In the genomic region with DNA sequence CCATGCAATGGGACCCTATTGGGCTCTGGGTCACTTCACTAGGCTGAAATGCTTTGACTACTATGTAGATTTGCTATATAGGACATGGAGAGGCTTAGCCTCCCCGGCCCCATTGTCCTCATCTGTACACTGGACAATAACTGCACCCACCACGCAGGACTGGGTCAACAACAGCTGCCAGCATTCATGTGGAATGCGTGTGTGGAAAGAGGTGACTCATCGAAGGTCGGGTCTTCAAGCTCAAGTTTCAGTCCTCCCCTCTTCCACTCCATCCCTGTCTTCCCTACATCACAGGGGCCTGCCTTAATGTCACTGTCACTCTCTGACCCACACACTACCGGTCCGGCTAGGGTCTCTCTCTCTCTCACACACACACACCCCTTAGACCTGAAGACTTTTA, we compare ENCODE assay signal across 33 mouse cellular contexts. TPM values are rescaled to one million over a fixed set of nuclear protein-coding genes. Genes with fewer than 3 reads are reported as not detected.
A peak's percentile ranks its signal among the peaks of the same experiment; 100 is the strongest.
DNase-seq lines count a peak whose midpoint lies in the region; ATAC-seq and TF ChIP-seq lines count a peak whose summit lies in the region.
"Had no signal": no experiment of that assay in that cellular context is flagged by ENCODE, and none has a peak within 500 bp of the region (broad histone marks: within the 10 kb centered on the region; RNA-seq: fewer than 3 reads in every experiment).

No protein-coding gene starts in this region.

- no peak overlapping the region for H3K27ac ChIP-seq in limb, embryonic 14.5 days (replicated peaks; ENCODE audit: low read depth, low read length)
- H3K27ac ChIP-seq in limb, embryonic 10.5 days, result no peak overlapping the region
- no peak overlapping the region for H3K27ac ChIP-seq in hindbrain, postnatal 0 days
- H3K27ac ChIP-seq in layer of hippocampus, adult 2 months, result no peak overlapping the region
- H3K27ac ChIP-seq: forebrain, embryonic 10.5 days; heart, adult 2 months; hindbrain, embryonic 13.5 days; limb, embryonic 13.5 days; liver, embryonic 13.5 days; midbrain, embryonic 15.5 days; neural tube, embryonic 13.5 days; stomach, embryonic 15.5 days had no signal

- no peak overlapping the region for H3K4me3 ChIP-seq in limb, embryonic 14.5 days (replicated peaks; ENCODE audit: low read length)
- no peak overlapping the region for H3K4me3 ChIP-seq in limb, embryonic 10.5 days
- no peak overlapping the region for H3K4me3 ChIP-seq in hindbrain, postnatal 0 days (ENCODE audit: low read length)
- H3K4me3 ChIP-seq in layer of hippocampus, adult 2 months, result no peak overlapping the region
- H3K4me3 ChIP-seq: forebrain, embryonic 10.5 days; heart, adult 2 months; hindbrain, embryonic 13.5 days; limb, embryonic 13.5 days; liver, embryonic 13.5 days; megakaryocyte, embryonic 14.5 days; midbrain, embryonic 15.5 days; neural tube, embryonic 13.5 days; stomach, embryonic 15.5 days had no signal

- no peak for TF ChIP-seq POLR2A in limb, embryonic 14.5 days (IDR thresholded peaks at IDR 0.05; ENCODE audit: borderline replicate concordance, extremely low read depth, insufficient read depth, insufficient read length)

- 53% methylated on average over 6 of the region's 7 CpGs for WGBS in limb, embryonic 14.5 days
- 65% methylated on average over 7 of the region's 7 CpGs for WGBS in limb, embryonic 10.5 days
- 70% methylated on average over 7 of the region's 7 CpGs for WGBS in hindbrain, postnatal 0 days

- no peak overlapping the region for H3K9ac ChIP-seq in limb, embryonic 14.5 days (ENCODE audit: low read depth, low read length, severe bottlenecking)
- H3K9ac ChIP-seq in hindbrain, postnatal 0 days (replicated peaks; ENCODE audit: low read length), result no peak overlapping the region
- H3K9ac ChIP-seq: forebrain, postnatal 0 days; hindbrain, embryonic 13.5 days; limb, embryonic 13.5 days; liver, embryonic 13.5 days; lung, embryonic 14.5 days; midbrain, embryonic 15.5 days; neural tube, embryonic 13.5 days; stomach, embryonic 15.5 days had no signal

- no peaks in the 10 kb centered on the region for H3K27me3 ChIP-seq in limb, embryonic 14.5 days (ENCODE audit: control insufficient read depth, insufficient read depth, low read length)
- H3K27me3 ChIP-seq in limb, embryonic 10.5 days (ENCODE audit: low read depth, poor library complexity, severe bottlenecking), result no peaks in the 10 kb centered on the region
- no peaks in the 10 kb centered on the region for H3K27me3 ChIP-seq in hindbrain, postnatal 0 days (ENCODE audit: insufficient read depth, low read length)
- H3K27me3 ChIP-seq: limb, embryonic 13.5 days; midbrain, embryonic 15.5 days; neural tube, embryonic 13.5 days; Patski; stomach, embryonic 15.5 days had no signal

- no peak for DNase-seq in limb, embryonic 14.5 days (ENCODE audit: low spot score)
- no peak for DNase-seq in limb, embryonic 10.5 days (ENCODE audit: low spot score)
- DNase-seq in 3T3-L1 (ENCODE audit: low read depth, low spot score), result peak; percentile 92
- DNase-seq in Muller cell, postnatal 12 days (ENCODE audit: inconsistent ontology term), result peak; percentile 67
- DNase-seq in adrenal gland, postnatal 25 days, result peak; percentile 34
- DNase-seq in hindbrain, postnatal 0 days (ENCODE audit: low spot score), result no peak
- DNase-seq in layer of hippocampus, adult 2 months (ENCODE audit: low spot score in 2 of 2), result no peak
- DNase-seq: cerebellum, adult 11-12 months; cerebellum, postnatal 14 days; forebrain, postnatal 0 days; gastrocnemius, postnatal 36 days; heart, adult 2 months; heart, postnatal 36 days; kidney, postnatal 36 days; liver, embryonic 13.5 days; lung, embryonic 14.5 days; lung, postnatal 36 days; right cerebral cortex, adult 18-20 months; right cerebral cortex, postnatal 4 days had no signal

- peak; percentile 51; the same call in 1 of the 2 replicates for ATAC-seq in limb, embryonic 14.5 days (ENCODE audit: low FRiP score, low read depth)
- ATAC-seq in hindbrain, postnatal 0 days, result no peak
- ATAC-seq: forebrain, postnatal 0 days; intestine, embryonic 16.5 days; midbrain, embryonic 15.5 days; Patski had no signal

- peaks cover 11% of the 10 kb centered on the region for H3K4me1 ChIP-seq in limb, embryonic 14.5 days (ENCODE audit: control insufficient read depth, insufficient read depth, low read length)
- H3K4me1 ChIP-seq in limb, embryonic 10.5 days, result peaks cover 19% of the 10 kb centered on the region; the same call in 1 of the 2 replicates
- no peaks in the 10 kb centered on the region for H3K4me1 ChIP-seq in hindbrain, postnatal 0 days (ENCODE audit: insufficient read depth, low read length)
- H3K4me1 ChIP-seq: hindbrain, embryonic 13.5 days; midbrain, embryonic 15.5 days; neural tube, embryonic 13.5 days had no signal

- H3K36me3 ChIP-seq in limb, embryonic 14.5 days (ENCODE audit: control insufficient read depth, insufficient read depth, low read length), result no peaks in the 10 kb centered on the region
- no peaks in the 10 kb centered on the region for H3K36me3 ChIP-seq in limb, embryonic 10.5 days
- no peaks in the 10 kb centered on the region for H3K36me3 ChIP-seq in hindbrain, postnatal 0 days (ENCODE audit: insufficient read depth, low read length)
- H3K36me3 ChIP-seq: forebrain, embryonic 10.5 days; hindbrain, embryonic 13.5 days; limb, embryonic 13.5 days; liver, embryonic 13.5 days; midbrain, embryonic 15.5 days; neural tube, embryonic 13.5 days; stomach, embryonic 15.5 days had no signal

- no peak overlapping the region for H3K4me2 ChIP-seq in limb, embryonic 14.5 days (replicated peaks; ENCODE audit: low read depth, low read length, severe bottlenecking)
- H3K4me2 ChIP-seq in hindbrain, postnatal 0 days (ENCODE audit: low read depth, low read length), result no peak overlapping the region
- H3K4me2 ChIP-seq: hindbrain, embryonic 13.5 days; limb, embryonic 13.5 days; liver, embryonic 13.5 days; lung, embryonic 14.5 days; midbrain, embryonic 15.5 days; neural tube, embryonic 13.5 days; stomach, embryonic 15.5 days had no signal

- TF ChIP-seq CTCF in hindbrain, postnatal 0 days (IDR thresholded peaks at IDR 0.05; ENCODE audit: low read depth), result no peak
- TF ChIP-seq CTCF in layer of hippocampus, adult 2 months (conservative IDR thresholded peaks at IDR 0.05), result no peak

- H3K9me3 ChIP-seq in limb, embryonic 14.5 days (ENCODE audit: control insufficient read depth, low read length), result no peaks in the 10 kb centered on the region
- no peaks in the 10 kb centered on the region for H3K9me3 ChIP-seq in limb, embryonic 10.5 days (replicated peaks)
- H3K9me3 ChIP-seq in hindbrain, postnatal 0 days (ENCODE audit: low read length), result no peaks in the 10 kb centered on the region
- H3K9me3 ChIP-seq: forebrain, embryonic 10.5 days; hindbrain, embryonic 13.5 days; limb, embryonic 13.5 days; liver, embryonic 13.5 days; megakaryocyte, embryonic 14.5 days; midbrain, embryonic 15.5 days; neural tube, embryonic 13.5 days; stomach, embryonic 15.5 days had no signal

RNA-seq across cellular contexts. Expression of gene Socs1, which starts 9.0 kb away (rescaled TPM):
- polyA plus RNA-seq in limb, embryonic 14.5 days (2012; rRNA removed), result 13.8 and 18.5 TPM in 2 replicates
- polyA plus RNA-seq in limb, embryonic 14.5 days (2014; fragmentation: Nextera tagmentation; extraction: Ambion mirVana), result 16.6 and 17.8 TPM in 2 replicates
- polyA plus RNA-seq in limb, embryonic 10.5 days (2016; fragmentation: Nextera tagmentation; extraction: Ambion mirVana), result 3.5 and 4.6 TPM in 2 replicates
- total RNA-seq in adrenal gland, postnatal 25 days (2021), result 2.8 and 2.9 TPM in 2 replicates
- total RNA-seq in hindbrain, postnatal 0 days (2014; rRNA removed), result 5.8 and 6.8 TPM in 2 replicates
- polyA plus RNA-seq in hindbrain, postnatal 0 days (2015; fragmentation: Nextera tagmentation; extraction: Ambion mirVana), result 4.4 and 4.8 TPM in 2 replicates
- under 1 TPM; 0.59 to 0.97 TPM for total RNA-seq in layer of hippocampus, adult 2 months (2021)

RNA-seq across cellular contexts. Expression of gene Tnp2, which starts 12.1 kb away (rescaled TPM):
- polyA plus RNA-seq in limb, embryonic 14.5 days (2012; rRNA removed), result not detected in 2 replicates
- polyA plus RNA-seq in limb, embryonic 14.5 days (2014; fragmentation: Nextera tagmentation; extraction: Ambion mirVana), result not detected in 2 replicates
- polyA plus RNA-seq in limb, embryonic 10.5 days (2016; fragmentation: Nextera tagmentation; extraction: Ambion mirVana), result not detected in 2 replicates
- total RNA-seq in adrenal gland, postnatal 25 days (2021), result not detected in 2 replicates
- total RNA-seq in hindbrain, postnatal 0 days (2014; rRNA removed), result not detected in 2 replicates
- not detected in 2 replicates for polyA plus RNA-seq in hindbrain, postnatal 0 days (2015; fragmentation: Nextera tagmentation; extraction: Ambion mirVana)
- not detected for total RNA-seq in layer of hippocampus, adult 2 months (2021)
- total RNA-seq: forebrain, postnatal 0 days; heart, adult 2 months; heart, postnatal 36 days; layer of hippocampus, postnatal 10 days; left cerebral cortex, postnatal 10 days had no signal
- polyA plus RNA-seq: embryonic facial prominence, embryonic 11.5 days; forebrain, embryonic 10.5 days; forebrain, postnatal 0 days; heart, embryonic 14.5 days; hindbrain, embryonic 13.5 days; intestine, embryonic 16.5 days; kidney, embryonic 14.5 days; limb, embryonic 13.5 days; liver, embryonic 13.5 days; lung, embryonic 14.5 days; midbrain, embryonic 15.5 days; neural tube, embryonic 13.5 days; Patski; stomach, embryonic 15.5 days had no signal

RNA-seq across cellular contexts. Expression of gene Prm3, which starts 14.4 kb away (rescaled TPM):
- not detected in 2 replicates for polyA plus RNA-seq in limb, embryonic 14.5 days (2012; rRNA removed)
- not detected in 2 replicates for polyA plus RNA-seq in limb, embryonic 14.5 days (2014; fragmentation: Nextera tagmentation; extraction: Ambion mirVana)
- not detected in 2 replicates for polyA plus RNA-seq in limb, embryonic 10.5 days (2016; fragmentation: Nextera tagmentation; extraction: Ambion mirVana)
- not detected in 2 replicates for total RNA-seq in adrenal gland, postnatal 25 days (2021)
- total RNA-seq in hindbrain, postnatal 0 days (2014; rRNA removed), result not detected in 2 replicates
- not detected in 2 replicates for polyA plus RNA-seq in hindbrain, postnatal 0 days (2015; fragmentation: Nextera tagmentation; extraction: Ambion mirVana)
- not detected for total RNA-seq in layer of hippocampus, adult 2 months (2021)
- total RNA-seq: forebrain, postnatal 0 days; gastrocnemius, postnatal 36 days; heart, adult 2 months; heart, postnatal 36 days; layer of hippocampus, postnatal 10 days; left cerebral cortex, postnatal 10 days had no signal
- polyA plus RNA-seq: embryonic facial prominence, embryonic 11.5 days; forebrain, embryonic 10.5 days; forebrain, postnatal 0 days; heart, embryonic 14.5 days; hindbrain, embryonic 13.5 days; intestine, embryonic 16.5 days; kidney, embryonic 14.5 days; limb, embryonic 13.5 days; liver, embryonic 13.5 days; lung, embryonic 14.5 days; midbrain, embryonic 15.5 days; neural tube, embryonic 13.5 days; Patski; stomach, embryonic 15.5 days had no signal

RNA-seq across cellular contexts. Expression of gene Prm2, which starts 19.6 kb away (rescaled TPM):
- not detected in 2 replicates for polyA plus RNA-seq in limb, embryonic 14.5 days (2012; rRNA removed)
- not detected in 2 replicates for polyA plus RNA-seq in limb, embryonic 14.5 days (2014; fragmentation: Nextera tagmentation; extraction: Ambion mirVana)
- polyA plus RNA-seq in limb, embryonic 10.5 days (2016; fragmentation: Nextera tagmentation; extraction: Ambion mirVana), result not detected in 2 replicates
- total RNA-seq in adrenal gland, postnatal 25 days (2021), result not detected in 2 replicates
- total RNA-seq in hindbrain, postnatal 0 days (2014; rRNA removed), result not detected in 2 replicates
- polyA plus RNA-seq in hindbrain, postnatal 0 days (2015; fragmentation: Nextera tagmentation; extraction: Ambion mirVana), result not detected in 2 replicates
- total RNA-seq in layer of hippocampus, adult 2 months (2021), result not detected
- total RNA-seq: forebrain, postnatal 0 days; gastrocnemius, postnatal 36 days; heart, adult 2 months; heart, postnatal 36 days; layer of hippocampus, postnatal 10 days; left cerebral cortex, postnatal 10 days had no signal
- polyA plus RNA-seq: embryonic facial prominence, embryonic 11.5 days; forebrain, embryonic 10.5 days; forebrain, postnatal 0 days; heart, embryonic 14.5 days; hindbrain, embryonic 13.5 days; intestine, embryonic 16.5 days; kidney, embryonic 14.5 days; limb, embryonic 13.5 days; liver, embryonic 13.5 days; lung, embryonic 14.5 days; midbrain, embryonic 15.5 days; neural tube, embryonic 13.5 days; Patski; stomach, embryonic 15.5 days had no signal

RNA-seq across cellular contexts. Expression of gene Prm1, which starts 29.3 kb away (rescaled TPM):
- polyA plus RNA-seq in limb, embryonic 14.5 days (2012; rRNA removed), result not detected in 2 replicates
- not detected in 2 replicates for polyA plus RNA-seq in limb, embryonic 14.5 days (2014; fragmentation: Nextera tagmentation; extraction: Ambion mirVana)
- polyA plus RNA-seq in limb, embryonic 10.5 days (2016; fragmentation: Nextera tagmentation; extraction: Ambion mirVana), result not detected in 2 replicates
- not detected in 2 replicates for total RNA-seq in adrenal gland, postnatal 25 days (2021)
- not detected in 2 replicates for total RNA-seq in hindbrain, postnatal 0 days (2014; rRNA removed)
- 0.70 TPM in 1 of 2 replicates, not detected in the other for polyA plus RNA-seq in hindbrain, postnatal 0 days (2015; fragmentation: Nextera tagmentation; extraction: Ambion mirVana)
- not detected for total RNA-seq in layer of hippocampus, adult 2 months (2021)
- total RNA-seq: forebrain, postnatal 0 days; gastrocnemius, postnatal 36 days; heart, adult 2 months; heart, postnatal 36 days; layer of hippocampus, postnatal 10 days; left cerebral cortex, postnatal 10 days had no signal
- polyA plus RNA-seq: embryonic facial prominence, embryonic 11.5 days; forebrain, embryonic 10.5 days; forebrain, postnatal 0 days; heart, embryonic 14.5 days; hindbrain, embryonic 13.5 days; intestine, embryonic 16.5 days; kidney, embryonic 14.5 days; liver, embryonic 13.5 days; lung, embryonic 14.5 days; stomach, embryonic 15.5 days had no signal

Comparison
In these comparisons a context has a peak if more than half of its experiments do, and no peak if none do; other contexts are left out.
1. DNase-seq: peak in 3T3-L1 (single experiment), Muller cell, postnatal 12 days (single experiment) and adrenal gland, postnatal 25 days (single experiment); none in limb, embryonic 14.5 days (single experiment), limb, embryonic 10.5 days (single experiment), hindbrain, postnatal 0 days (single experiment) and layer of hippocampus, adult 2 months (0 of 2).